Comparison of ENCODE assay signal across 17 mouse cellular contexts in the genomic region with DNA sequence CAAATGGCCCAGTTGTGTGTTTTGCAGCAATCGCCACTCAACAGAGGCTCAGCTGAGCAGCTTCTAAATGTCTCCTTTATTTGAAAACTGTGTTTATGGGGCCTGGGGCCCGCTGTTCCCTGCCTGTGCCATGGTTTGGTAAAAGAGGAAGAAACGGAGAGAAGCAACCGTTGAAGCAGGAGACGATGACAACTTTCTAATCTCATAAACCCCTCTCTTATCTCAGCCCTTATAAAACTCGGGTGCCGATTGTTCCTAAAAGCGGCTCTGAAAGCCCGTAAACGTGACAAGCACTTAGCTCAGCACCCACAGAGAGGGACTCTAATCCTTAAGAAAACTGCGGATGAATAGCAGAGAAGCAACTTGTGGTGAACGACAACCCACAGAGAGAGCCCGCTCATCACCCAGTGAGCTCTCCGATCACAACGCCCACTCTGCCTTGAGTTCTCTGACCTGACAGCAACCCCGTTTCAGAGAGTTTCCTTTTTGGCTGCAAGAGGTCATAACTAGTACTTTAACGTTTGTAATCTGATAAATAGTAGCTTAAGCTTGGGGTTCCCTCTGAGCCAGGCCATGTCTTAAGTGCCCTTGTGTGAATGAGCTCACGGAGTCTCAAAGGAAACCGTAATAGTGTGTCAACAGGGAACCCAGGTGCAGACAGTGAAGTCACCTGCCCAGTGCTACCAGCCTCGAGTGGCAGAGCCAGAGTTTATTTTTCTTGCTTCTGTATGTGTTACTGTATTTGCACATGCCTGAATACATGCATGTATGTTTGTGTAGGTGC.
DNase-seq lines count a peak whose midpoint lies in the region; ATAC-seq and TF ChIP-seq lines count a peak whose summit lies in the region.
"Had no signal": no experiment of that assay in that cellular context is flagged by ENCODE, and none has a peak within 500 bp of the region (broad histone marks: within the 10 kb centered on the region; RNA-seq: fewer than 3 reads in every experiment).

No protein-coding gene starts in this region.

- H3K4me3 ChIP-seq in liver, embryonic 11.5 days (ENCODE audit: low read depth, low read length): no peak overlapping the region
- no peak overlapping the region for H3K4me3 ChIP-seq in limb, embryonic 15.5 days
- no peak overlapping the region for H3K4me3 ChIP-seq in stomach, postnatal 0 days (ENCODE audit: low read depth, low read length)
- no peak overlapping the region for H3K4me3 ChIP-seq in gastrocnemius, adult 2 months
- H3K4me3 ChIP-seq: heart, embryonic 12.5 days; hindbrain, embryonic 10.5 days; midbrain, embryonic 10.5 days; stomach, embryonic 15.5 days had no signal

- DNase-seq in liver, embryonic 11.5 days (ENCODE audit: low spot score): no peak
- DNase-seq in liver: no peak
- peak; percentile 49 for DNase-seq in stomach, postnatal 0 days (ENCODE audit: low spot score)
- DNase-seq in gastrocnemius, adult 2 months: no peak
- DNase-seq: adrenal gland, adult 8-10 months; cerebellum, adult 9-10 months; gastrocnemius, postnatal 14 days; kidney, adult 8-10 months; left cerebral cortex, postnatal 4 days had no signal

- H3K4me1 ChIP-seq in liver, embryonic 11.5 days (replicated peaks; ENCODE audit: control insufficient read depth, insufficient read depth, low read length): no peaks in the 10 kb centered on the region
- peaks cover 31% of the 10 kb centered on the region for H3K4me1 ChIP-seq in limb, embryonic 15.5 days
- no peaks in the 10 kb centered on the region for H3K4me1 ChIP-seq in stomach, postnatal 0 days (replicated peaks; ENCODE audit: control insufficient read depth, insufficient read depth)

- no peak for TF ChIP-seq EP300 in stomach, postnatal 0 days (optimal IDR thresholded peaks at IDR 0.05)

- 28% methylated on average over 20 of the region's 20 CpGs for whole genome bisulfite sequencing in liver, embryonic 11.5 days
- 39% methylated on average over 20 of the region's 20 CpGs for WGBS in limb, embryonic 15.5 days
- whole genome bisulfite sequencing in stomach, postnatal 0 days: 34% methylated on average over 20 of the region's 20 CpGs

- peak overlapping the region; percentile 7; the same call in 1 of the 2 replicates for H3K4me2 ChIP-seq in liver, embryonic 11.5 days
- no peak overlapping the region for H3K4me2 ChIP-seq in limb, embryonic 15.5 days
- no peak overlapping the region for H3K4me2 ChIP-seq in stomach, postnatal 0 days (replicated peaks; ENCODE audit: low read depth)
- H3K4me2 ChIP-seq: heart, embryonic 12.5 days; stomach, embryonic 15.5 days had no signal

- TF ChIP-seq CTCF in stomach, postnatal 0 days (IDR thresholded peaks at IDR 0.05; ENCODE audit: low read depth): no peak
- TF ChIP-seq CTCF in gastrocnemius, adult 2 months (IDR thresholded peaks at IDR 0.05): no peak

- H3K9ac ChIP-seq in liver, embryonic 11.5 days (ENCODE audit: low read depth, low read length): no peak overlapping the region
- H3K9ac ChIP-seq in limb, embryonic 15.5 days: no peak overlapping the region
- H3K9ac ChIP-seq in stomach, postnatal 0 days (ENCODE audit: low read length): 0 out of 2 replicates have a peak overlapping the region, but pooled peaks have one; percentile 1
- H3K9ac ChIP-seq: heart, embryonic 12.5 days; stomach, embryonic 15.5 days had no signal

- no peak overlapping the region for H3K27ac ChIP-seq in liver, embryonic 11.5 days (ENCODE audit: low read depth, low read length)
- 0 out of 2 replicates have a peak overlapping the region, but pooled peaks have one; percentile 3 for H3K27ac ChIP-seq in limb, embryonic 15.5 days
- 0 out of 2 replicates have a peak overlapping the region, but pooled peaks have one; percentile 13 for H3K27ac ChIP-seq in stomach, postnatal 0 days (replicated peaks)
- H3K27ac ChIP-seq in gastrocnemius, adult 2 months: no peak overlapping the region
- H3K27ac ChIP-seq: hindbrain, embryonic 10.5 days; midbrain, embryonic 10.5 days; stomach, embryonic 15.5 days had no signal

- intact Hi-C loops in gastrocnemius, adult 2 months (cut with DNase I): no loop called here

- ATAC-seq in liver, embryonic 11.5 days (replicated peaks; ENCODE audit: low FRiP score): no peak
- peak; percentile 69 for ATAC-seq in common myeloid progenitor, adult 5-6 weeks (replicated peaks; ENCODE audit: low read depth, poor library complexity, severe bottlenecking)
- no peak for ATAC-seq in limb, embryonic 15.5 days (ENCODE audit: insufficient number of reproducible peaks, low FRiP score, low TSS enrichment, low read depth)
- peak; percentile 43; the same call in 1 of the 2 replicates for ATAC-seq in stomach, postnatal 0 days (ENCODE audit: low FRiP score, low TSS enrichment)
- ATAC-seq in activated CD4-positive, CD25-positive, alpha-beta regulatory T cell, adult 4 months: no peak
- ATAC-seq: forebrain, embryonic 14.5 days had no signal

- no peaks in the 10 kb centered on the region for H3K36me3 ChIP-seq in liver, embryonic 11.5 days (ENCODE audit: control insufficient read depth, insufficient read depth, low read length)
- no peaks in the 10 kb centered on the region for H3K36me3 ChIP-seq in limb, embryonic 15.5 days
- no peaks in the 10 kb centered on the region for H3K36me3 ChIP-seq in stomach, postnatal 0 days (ENCODE audit: control insufficient read depth, insufficient read depth, low read length)
- H3K36me3 ChIP-seq: heart, embryonic 12.5 days; stomach, embryonic 15.5 days had no signal

- no peaks in the 10 kb centered on the region for H3K9me3 ChIP-seq in liver, embryonic 11.5 days (ENCODE audit: control insufficient read depth, low read length)
- H3K9me3 ChIP-seq in limb, embryonic 15.5 days: no peaks in the 10 kb centered on the region
- no peaks in the 10 kb centered on the region for H3K9me3 ChIP-seq in stomach, postnatal 0 days (ENCODE audit: control insufficient read depth, low read length)
- H3K9me3 ChIP-seq: heart, embryonic 12.5 days; hindbrain, embryonic 10.5 days; midbrain, embryonic 10.5 days; stomach, embryonic 15.5 days had no signal

- no peaks in the 10 kb centered on the region for H3K27me3 ChIP-seq in liver, embryonic 11.5 days (replicated peaks; ENCODE audit: control insufficient read depth, insufficient read depth, low read length)
- no peaks in the 10 kb centered on the region for H3K27me3 ChIP-seq in limb, embryonic 15.5 days
- H3K27me3 ChIP-seq in stomach, postnatal 0 days (ENCODE audit: control insufficient read depth, insufficient read depth, low read length): no peaks in the 10 kb centered on the region
- H3K27me3 ChIP-seq: stomach, embryonic 15.5 days had no signal

Comparison
In these comparisons a context has a peak if more than half of its experiments do, and no peak if none do; other contexts are left out.
1. ATAC-seq: peak in common myeloid progenitor, adult 5-6 weeks (single experiment) and stomach, postnatal 0 days (single experiment); none in liver, embryonic 11.5 days (single experiment), limb, embryonic 15.5 days (single experiment) and activated CD4-positive, CD25-positive, alpha-beta regulatory T cell, adult 4 months (single experiment).
2. H3K27ac ChIP-seq: peak in limb, embryonic 15.5 days (single experiment) and stomach, postnatal 0 days (single experiment); none in liver, embryonic 11.5 days (single experiment) and gastrocnemius, adult 2 months (single experiment).